Mouse (Mus musculus): ENCODE measurements around the gene Lamb1.

The Lamb1 gene

DNA sequence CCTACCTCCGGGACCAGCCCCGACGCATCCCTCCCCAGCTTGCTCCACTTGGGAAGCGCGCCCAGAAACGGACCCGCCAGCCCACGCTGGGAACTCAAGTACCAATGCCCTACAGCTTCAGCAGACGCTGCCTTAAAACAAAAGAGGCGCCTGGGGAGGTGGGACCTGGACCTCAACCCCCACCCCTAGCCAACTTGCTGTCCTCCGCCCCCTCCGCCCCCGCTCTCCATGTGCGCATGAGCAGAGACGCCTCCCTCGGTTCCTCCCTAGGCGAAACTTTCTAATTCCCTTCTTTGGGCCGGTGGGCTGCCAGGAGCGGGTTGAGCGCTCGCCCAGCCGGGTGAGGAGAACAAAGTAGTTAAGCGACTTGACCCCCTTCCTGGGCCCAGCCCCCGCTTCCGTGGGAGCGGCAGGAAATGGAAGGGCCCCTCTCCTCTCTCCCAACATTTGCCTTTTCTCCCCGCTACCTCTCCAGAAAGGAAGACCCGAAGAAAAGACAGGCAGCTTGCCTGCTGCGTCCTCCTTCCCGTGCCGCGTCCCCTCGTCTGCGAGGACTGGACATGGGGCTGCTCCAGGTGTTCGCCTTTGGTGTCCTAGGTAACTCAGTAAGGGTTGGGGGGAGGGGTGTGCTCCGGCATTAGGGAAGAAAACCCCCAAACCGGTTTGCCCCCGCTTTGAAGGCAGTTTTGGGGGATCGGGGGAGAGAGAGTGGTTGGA lies at the start of gene Lamb1:
TSS of gene Lamb1 (plus strand) at position 230 of the 717 bp plus-strand sequence.
- DNase-seq (ENCODE audit: low spot score) = peak; percentile 89

DNA sequence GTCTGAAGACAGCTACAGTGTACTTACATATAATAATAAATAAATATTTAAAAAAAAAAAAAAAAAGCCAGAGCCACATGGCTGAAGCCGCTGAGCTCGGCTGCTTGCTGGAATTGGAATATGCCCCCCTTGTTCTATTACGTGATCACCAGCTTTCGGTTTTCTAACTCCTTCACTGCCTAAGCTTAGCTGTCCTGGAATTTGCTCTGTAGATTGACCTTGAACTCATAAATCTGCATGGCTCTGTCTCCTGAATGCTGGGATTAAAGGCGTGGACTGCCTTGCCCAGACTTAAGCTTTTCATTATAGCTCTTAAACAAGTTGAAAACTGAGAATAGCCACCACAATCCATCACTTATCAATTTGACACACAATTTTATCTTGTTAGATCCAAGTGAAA lies 47.8 kb upstream of the Lamb1 start:
- DNase-seq (ENCODE audit: low spot score) = no peak

DNA sequence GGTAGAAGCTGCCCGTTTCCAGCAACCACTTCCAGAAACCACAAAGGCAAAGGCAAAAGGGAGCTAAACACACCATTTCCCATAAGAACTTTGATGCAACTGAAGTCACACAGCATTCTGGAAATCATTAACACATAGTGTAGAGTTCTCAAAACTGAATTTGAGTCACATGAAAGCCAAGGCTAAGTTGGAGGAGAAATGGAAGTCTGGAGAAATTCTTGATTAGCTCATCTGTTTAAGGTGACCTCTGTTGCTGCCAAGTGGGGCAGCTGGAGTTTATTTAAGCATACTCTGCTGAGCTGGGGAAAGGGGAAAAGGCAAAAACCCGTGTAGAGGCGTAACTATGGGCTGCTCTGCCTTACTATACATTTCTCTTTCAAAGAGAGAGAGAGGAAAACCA lies 46.3 kb upstream of the Lamb1 start:
- no peak for DNase-seq (ENCODE audit: low spot score)

DNA sequence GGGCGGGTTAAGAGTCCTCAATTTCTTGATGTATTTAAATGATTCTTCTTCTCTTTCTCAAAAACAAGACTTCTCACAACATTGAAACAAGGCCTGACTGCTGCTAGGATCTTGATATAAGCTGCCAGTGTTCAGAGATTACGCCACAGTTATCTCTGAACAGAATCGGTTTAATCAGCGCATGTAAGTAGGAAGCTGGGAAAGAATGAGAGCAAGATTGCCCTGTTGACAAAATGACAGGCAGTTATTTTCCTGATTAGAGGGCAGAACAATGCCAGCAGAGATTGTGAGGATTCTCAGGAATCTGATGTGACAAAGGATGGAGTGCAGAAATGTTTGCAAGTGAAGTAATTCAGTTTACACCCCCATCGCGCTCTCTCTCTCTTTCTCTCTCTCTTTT lies 43.5 kb upstream of the Lamb1 start:
- no peak for DNase-seq (ENCODE audit: low spot score)

DNA sequence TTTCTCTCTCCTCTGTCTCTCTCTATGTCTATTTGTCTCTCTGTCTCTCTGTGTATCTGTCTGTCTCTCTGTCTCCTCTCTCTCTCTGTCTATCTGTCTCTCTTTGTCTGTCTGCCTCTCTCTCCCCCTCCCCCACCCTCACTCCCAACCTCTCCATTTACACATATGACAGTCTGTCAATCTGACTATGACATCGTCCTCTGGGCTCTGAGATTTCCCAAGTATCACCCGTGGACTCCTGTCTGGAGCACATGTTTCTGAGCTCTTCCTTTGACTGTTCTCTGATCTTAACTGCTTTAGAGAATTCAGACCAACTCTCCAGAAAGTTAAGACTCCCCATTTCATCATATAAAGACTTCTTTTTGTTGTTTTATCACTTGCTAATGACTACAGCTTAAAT lies 42.8 kb upstream of the Lamb1 start:
- no peak for DNase-seq (ENCODE audit: low spot score)

DNA sequence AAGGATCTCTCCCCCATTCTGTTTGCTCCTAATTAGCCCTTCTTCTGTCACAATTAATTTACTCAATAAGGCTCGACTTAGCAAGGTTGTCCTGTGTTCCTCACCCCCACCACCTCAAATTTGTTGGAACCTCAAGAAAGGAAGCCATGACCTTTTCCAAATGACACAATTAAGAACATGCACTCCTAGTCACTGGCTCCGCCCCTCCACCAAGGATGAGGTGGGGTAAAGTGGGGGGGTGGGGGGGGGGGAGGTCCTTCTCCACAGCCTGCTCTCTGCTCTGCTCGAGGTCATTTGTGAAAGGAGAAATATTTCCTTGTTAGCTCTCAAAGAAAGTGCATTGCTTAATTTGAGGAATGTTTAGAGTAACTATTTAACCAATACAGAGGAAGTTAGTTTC lies 42.3 kb upstream of the Lamb1 start:
- DNase-seq (ENCODE audit: low spot score) = no peak

DNA sequence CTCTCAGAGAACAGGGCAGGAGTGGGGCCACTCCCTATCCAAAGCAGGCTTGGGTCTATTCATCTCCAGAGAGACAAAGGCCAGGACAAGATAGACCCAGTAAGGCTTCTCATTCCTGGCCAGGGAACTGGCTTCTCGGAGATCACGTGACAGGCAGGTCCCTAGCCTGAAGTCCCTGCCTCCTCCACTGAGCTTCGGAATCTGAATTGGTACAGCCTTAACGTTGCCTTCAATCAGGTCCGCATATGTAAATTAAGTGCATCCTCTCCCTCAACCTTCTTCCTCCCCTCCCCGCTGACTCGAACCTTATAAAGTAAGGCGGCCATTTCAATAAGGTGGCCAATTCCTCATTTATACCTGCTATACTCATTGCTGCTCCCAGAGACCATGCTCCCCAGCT lies 39.6 kb upstream of the Lamb1 start:
- no peak for DNase-seq (ENCODE audit: low spot score)

DNA sequence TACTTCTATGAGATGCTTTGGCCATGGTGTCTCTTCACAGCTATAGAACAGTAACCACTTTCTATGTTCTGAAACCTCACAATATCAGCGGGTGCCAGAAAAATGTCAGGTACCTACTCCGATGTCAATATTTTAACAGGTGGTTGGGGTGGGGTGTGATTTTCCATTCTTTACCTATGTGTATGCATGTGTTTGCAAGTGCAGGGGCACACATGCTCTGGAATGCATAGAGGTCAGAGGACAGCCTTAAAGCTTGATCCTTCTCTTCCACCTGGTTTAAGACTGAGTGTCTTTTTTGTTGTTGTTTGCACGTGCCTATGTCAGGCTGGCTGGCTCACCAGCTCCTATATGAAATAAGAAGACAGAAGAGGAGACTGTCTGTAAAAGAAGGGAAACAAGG lies 37.9 kb upstream of the Lamb1 start:
- no peak for DNase-seq (ENCODE audit: low spot score)

DNA sequence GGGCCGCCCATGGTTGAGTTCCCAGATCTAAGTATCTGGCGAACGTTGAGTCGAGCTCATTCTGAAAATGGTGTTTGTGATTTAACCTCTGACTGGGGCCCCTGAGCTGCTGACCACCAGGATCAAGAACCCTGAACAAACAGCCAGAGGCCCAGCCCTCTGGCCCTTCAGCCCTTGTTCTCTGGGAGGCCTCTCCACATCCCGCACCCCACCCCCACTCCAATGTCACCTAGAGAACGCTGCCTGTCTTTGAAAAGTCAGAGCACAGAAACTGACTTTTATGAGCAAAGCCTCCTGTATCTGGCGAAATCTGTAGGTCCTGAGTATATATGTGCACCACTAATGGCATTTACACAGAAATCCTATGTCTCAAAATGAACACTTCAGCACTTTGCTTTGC lies 36.2 kb upstream of the Lamb1 start:
- no peak for DNase-seq (ENCODE audit: low spot score)

DNA sequence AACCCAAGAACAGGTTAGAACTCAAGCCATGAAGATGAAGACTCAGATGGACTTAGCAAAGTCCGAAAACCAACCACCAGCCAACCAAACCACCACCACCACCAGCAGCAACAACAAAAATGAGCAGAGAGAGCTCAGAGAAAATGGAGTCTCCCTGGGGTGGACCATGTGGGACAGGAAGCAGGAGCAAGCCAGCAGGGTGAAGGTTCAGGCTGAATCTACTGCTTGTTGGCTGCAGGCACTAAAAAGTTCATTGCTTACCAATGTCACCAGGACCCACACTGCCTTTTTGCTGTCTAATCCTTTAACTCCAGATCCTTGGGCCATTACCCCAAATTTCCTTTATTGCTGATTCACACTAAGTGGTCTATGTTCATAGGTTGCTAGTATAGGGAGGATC lies 32.4 kb upstream of the Lamb1 start:
- no peak for DNase-seq (ENCODE audit: low spot score)

DNA sequence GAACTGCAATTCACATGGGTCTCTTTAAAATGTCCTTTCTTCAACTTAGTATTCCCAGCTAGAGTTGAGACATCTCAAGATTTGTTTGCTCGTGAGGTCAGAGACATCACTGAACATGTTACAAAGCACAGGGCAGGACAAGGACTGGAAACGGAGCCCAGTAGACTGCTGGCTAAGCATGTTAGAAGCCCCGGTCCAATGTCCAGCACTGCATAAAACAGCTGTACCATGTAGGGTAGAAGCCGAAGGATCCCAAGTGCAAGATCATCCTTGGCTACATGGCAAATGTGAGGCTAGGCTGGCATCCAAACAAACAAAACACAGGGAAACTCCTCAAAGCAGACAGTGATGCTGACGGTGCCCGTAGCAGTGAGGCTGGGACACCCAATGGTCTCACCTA lies 30.0 kb upstream of the Lamb1 start:
- DNase-seq (ENCODE audit: low spot score) = no peak

DNA sequence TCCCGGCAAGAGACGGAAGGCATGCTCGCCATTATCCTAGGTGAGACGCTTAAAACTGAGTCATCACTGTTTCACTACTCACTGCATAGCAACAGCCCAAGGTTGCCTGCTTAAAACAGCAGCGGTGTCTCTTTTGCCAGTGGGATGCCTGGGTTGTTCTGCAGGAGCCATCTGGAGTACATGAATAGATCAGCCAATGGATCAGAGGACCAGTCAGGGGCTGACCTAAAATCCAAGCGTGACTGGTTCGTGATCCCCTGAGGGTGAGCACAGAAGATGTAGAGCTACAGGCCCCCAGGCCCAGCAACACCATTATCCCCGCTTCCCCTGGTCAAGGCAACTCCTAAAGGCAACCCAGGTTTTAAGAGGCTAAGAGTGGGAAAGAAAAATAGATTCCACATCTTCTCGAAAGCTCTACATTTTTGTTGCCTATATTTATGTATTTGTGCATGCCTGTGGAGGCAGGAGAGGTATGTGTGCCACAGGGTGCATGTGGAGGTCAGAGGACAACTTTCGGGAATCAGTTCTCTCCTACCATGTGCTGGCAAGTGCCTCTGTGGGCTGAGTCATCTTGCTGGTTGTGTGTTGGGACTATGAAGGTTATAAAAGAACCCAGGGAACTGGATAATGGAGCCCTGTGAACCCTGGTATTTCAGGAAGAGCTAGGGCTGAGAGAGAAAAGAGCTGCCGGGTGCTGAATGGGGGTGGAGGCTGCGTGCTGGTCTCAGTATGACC lies 28.0 kb upstream of the Lamb1 start:
- DNase-seq (ENCODE audit: low spot score) = no peak

DNA sequence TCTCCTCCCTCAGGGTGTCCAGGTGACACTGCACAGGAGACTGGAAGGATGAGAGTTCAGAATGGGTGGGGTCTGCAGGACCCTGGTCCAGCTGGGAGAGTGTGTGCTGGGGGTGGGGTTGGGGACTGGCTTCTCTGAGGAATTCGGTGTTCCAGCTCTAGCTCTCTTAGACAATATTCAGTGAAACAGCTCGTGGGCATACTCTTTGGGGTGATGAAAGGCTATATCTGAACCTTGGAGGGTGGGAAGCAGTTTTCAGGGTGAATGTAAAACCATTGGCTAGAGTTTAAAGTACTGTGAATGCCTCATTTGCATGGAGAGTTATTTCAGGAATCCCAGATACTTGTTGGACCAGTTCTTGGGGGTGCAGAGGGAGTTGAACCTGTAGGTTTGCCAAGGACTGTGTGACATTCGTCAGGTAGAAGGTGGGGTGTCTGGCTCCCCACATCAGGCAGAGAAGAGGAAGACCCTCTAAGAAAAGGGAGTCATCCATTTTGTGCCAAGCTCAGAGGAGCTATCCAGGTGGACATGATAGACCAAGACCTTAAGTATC lies 25.9 kb upstream of the Lamb1 start:
- no peak for DNase-seq (ENCODE audit: low spot score)

DNA sequence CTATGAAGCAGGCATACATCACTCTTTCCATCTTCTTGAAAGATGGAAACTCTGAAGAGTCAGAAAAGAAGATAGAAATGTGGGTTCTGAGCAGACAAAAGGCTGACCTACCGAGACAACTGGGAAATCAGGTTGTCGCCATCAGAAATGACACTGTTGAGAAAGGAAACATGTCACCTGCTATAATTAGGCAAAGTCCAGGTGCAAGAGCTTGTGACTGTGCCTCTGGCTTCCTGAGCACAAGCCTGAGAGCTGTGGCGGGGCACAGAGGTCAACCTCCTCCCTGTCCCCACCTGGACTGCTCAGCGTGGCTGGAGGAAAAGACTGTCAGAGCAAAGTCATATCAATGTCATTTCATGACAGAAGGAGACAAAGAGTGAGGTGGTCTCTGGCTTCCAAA lies 25.2 kb upstream of the Lamb1 start:
- no peak for DNase-seq (ENCODE audit: low spot score)

DNA sequence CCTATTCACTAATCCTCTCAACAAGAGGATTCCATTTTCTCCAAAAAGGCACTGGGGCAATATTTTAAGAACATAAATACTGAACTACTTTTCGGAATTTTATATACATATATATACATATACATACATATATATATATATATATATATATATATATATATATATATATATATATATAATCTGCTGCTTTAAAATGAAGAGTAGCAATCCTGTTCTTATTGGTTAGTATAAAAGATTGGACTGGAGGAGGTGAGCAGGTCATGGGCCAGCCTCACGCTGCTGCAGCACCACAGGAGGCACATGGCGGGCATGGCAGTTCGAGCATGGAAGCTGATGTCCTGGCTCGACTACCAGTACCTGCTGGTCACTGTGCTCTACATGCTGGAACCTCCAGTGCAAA lies 24.6 kb upstream of the Lamb1 start, which contains the start of gene Gm6993:
TSS of gene Gm6993 (plus strand) at position 301 of the 400 bp plus-strand sequence.
- DNase-seq (ENCODE audit: low spot score) = no peak

DNA sequence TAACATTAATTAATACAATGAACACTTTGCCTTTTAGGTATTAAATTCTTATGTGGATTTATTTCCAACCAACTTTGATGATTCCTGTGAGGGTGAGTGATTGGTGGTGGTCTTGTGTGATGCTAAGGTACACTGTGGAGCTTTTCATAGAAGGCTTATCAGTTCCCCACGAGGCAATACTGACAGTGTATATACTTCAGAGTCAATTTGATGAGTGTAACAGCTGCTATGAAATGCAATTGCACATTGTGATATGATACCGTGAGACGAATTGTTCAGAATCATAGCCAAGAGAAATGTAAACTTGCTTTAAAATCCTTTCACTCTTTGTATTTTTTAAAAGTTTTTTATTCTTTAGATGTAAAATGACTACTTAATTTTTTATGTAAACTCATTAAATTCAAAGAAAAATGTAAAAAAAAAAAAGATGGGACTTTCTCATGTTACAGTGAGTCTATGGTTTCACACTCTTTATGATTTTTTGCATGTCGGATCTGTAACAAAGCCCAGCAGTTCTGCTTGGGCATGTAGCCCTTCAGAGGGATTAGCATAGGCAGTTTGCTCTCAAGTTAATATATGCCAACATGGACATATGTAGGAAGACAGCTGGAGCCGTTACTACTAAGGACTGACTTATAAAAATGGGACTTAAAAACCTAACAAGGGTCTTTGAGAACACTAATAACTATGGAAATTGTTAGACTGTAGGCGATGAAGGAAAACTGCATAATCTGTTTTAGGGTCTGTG lies 23.3 kb upstream of the Lamb1 start:
- DNase-seq (ENCODE audit: low spot score) = peak; percentile 5

DNA sequence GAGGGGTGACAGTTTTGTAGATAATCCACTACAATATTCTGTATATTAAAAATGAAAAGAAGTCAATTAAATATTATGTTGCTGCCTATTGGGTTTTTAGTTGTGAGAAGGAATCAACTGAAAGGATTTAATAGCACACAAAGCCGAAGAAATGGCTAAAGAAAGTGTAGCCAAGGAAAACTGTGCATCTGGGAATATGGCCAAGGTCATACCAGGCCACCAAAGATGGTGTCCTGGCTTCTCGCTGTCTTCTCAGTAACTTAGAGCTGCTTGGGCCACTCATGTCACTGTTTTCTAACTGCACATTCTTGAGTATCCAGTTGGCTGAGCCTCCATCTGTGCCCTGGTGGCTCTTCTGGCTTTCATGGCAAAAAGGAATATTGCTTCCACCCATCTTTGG lies 21.0 kb upstream of the Lamb1 start:
- DNase-seq (ENCODE audit: low spot score) = peak; percentile 24

DNA sequence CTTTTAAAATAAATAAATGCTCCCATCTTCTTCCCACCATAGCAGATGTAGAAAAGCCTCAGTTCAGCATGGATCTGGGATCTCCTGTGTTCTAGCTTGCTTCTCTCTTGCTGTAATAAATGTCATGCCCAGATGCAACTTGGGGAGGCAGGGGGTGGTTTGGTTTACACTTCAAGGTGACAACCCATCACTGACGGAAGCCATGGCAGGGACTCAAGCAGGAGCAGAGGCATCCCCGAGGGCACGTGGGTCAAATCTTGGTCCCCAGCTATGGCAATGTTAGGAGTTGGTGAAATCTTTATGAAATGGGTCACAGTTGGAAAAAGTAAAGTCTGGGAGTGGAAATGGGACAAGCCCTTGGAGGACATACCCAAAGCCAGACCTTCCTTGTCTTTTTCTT lies 20.3 kb upstream of the Lamb1 start:
- DNase-seq (ENCODE audit: low spot score) = peak; percentile 27

DNA sequence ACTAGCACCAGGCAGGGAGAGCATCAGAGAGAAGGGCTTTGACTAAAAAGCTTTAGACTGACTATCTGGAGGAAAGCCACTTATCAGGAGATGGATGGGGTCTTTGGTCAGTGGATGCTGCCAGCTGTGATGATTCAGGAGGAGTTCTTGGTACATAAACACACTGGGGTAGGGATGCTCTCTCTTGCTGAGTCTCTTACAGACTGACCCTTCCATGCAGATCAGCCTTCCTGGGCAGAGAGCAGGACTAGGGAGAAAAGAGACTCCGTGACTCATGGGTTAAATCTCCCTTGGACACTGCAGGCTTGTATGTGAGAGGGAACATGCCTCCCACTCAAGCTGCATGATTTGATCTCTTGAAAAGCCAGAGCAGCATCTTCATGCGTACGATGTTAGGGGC lies 18.9 kb upstream of the Lamb1 start:
- no peak for DNase-seq (ENCODE audit: low spot score)

DNA sequence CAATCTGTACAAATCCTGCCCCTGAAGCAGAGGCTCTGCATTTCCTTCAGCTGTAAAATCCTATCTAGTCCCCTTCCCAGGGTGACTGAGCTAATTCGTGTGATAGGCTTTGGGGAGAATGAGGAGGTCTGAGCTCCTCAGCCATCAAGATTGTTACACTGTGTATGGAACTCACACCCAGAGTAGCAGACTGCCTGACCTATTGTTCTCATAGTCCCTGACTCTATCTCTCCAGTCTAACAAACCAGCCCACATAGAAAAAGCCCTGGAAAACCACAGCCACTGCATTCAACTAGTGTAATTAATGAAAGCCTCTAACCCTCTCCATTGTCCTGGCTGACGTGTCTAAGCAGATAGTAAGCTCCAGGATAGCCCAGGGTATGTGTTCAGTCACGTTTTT lies 18.4 kb upstream of the Lamb1 start:
- DNase-seq (ENCODE audit: low spot score) = no peak

DNA sequence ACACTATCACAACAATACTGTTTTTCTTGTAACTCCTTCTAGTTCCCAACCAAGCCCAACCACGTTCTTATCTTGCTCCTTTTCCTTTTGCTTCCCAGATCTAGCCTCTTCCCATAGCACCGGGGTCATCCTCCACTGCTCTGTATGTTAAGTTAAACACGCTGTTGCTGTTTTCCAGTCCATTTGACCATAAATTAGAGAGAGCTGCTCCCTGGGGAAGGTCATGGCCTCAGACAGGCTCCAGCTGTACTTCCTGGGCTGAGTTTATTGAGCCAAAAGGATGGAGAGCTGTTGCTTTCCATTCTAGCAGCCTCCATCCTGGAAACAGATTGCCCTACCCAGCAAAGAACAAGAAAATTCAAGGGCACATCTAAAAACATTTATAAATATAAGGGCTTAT lies 16.9 kb upstream of the Lamb1 start:
- no peak for DNase-seq (ENCODE audit: low spot score)

DNA sequence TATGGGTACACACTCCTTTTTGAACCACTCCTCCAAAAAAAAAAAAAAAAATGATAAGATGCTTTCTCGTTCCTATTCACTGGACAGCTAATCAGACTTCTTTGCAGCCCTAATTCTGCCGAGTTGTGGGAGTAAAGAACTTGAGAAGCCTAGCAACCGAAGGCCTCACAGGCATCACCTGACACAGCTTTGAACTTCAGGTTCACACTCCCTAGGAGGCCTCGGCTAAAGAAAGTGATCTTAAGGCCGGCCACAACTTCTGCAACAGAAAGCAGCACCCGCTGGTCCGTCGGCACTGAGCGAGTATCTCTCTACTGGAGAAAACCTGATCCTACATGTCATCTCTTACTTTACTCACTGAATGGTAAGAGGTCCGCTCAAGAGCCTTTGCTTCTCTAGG lies 16.4 kb upstream of the Lamb1 start:
- DNase-seq (ENCODE audit: low spot score) = no peak

DNA sequence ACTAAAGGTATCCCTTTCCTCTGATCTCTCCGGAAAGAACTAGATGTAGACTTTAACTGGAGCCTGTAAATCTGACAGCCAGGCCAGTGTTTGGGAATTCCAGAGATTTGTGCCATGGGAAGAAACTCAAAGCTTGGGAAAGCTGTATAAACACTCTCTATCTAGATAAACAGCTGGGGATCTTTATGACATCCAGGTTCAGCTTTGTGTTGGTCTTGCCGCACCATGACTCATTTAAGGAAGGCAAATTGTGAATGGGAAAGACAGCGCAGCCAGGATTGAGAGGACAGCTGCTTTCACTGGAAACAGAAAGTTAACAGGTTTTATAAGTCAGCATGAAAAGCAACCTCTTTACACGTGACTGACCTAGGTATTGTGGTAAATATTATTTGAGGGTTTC lies 12.8 kb upstream of the Lamb1 start:
- DNase-seq (ENCODE audit: low spot score) = no peak

Data from testis, postnatal 10 days (tissue).